Mouse (Mus musculus) brain, embryonic 14.5 days (tissue): ENCODE measurements around the gene Ramp1. TPM values are rescaled to one million over a fixed set of nuclear protein-coding genes. Genes with fewer than 3 reads are reported as not detected.

Source experiments
- DNase-seq: peaks from one replicate; pipeline ENCODE4 v3.0.0-alpha.2; 2011; ENCODE audit warnings: low read depth
- CTCF ChIP-seq: fragments of 200-500 bp; IDR thresholded peaks from 2 replicates; pipeline ENCODE4 v1.5.1; 2012; ENCODE audit warnings: inconsistent platforms, mild to moderate bottlenecking, moderate library complexity, borderline replicate concordance; ENCODE audit not compliant: insufficient read depth, insufficient read length; ENCODE audit errors: extremely low read depth
- POLR2A ChIP-seq: fragments of 200-500 bp; IDR thresholded peaks from 2 replicates; pipeline ENCODE4 v1.6.1; 2012; ENCODE audit warnings: mild to moderate bottlenecking, inconsistent platforms, borderline replicate concordance; ENCODE audit not compliant: poor library complexity, insufficient read depth, insufficient read length, severe bottlenecking; ENCODE audit errors: extremely low read depth
- polyA plus RNA-seq: library from polyadenylated mRNA; depleted of rRNA; stranded (reverse); fragments of >200 nt; gene quantifications from 2 replicates; pipeline ENCODE4 v1.2.3, GENCODE M21; 2012; rRNA removed

The Ramp1 gene
- polyA plus RNA-seq, 1 experiment = 3.8 TPM

DNA sequence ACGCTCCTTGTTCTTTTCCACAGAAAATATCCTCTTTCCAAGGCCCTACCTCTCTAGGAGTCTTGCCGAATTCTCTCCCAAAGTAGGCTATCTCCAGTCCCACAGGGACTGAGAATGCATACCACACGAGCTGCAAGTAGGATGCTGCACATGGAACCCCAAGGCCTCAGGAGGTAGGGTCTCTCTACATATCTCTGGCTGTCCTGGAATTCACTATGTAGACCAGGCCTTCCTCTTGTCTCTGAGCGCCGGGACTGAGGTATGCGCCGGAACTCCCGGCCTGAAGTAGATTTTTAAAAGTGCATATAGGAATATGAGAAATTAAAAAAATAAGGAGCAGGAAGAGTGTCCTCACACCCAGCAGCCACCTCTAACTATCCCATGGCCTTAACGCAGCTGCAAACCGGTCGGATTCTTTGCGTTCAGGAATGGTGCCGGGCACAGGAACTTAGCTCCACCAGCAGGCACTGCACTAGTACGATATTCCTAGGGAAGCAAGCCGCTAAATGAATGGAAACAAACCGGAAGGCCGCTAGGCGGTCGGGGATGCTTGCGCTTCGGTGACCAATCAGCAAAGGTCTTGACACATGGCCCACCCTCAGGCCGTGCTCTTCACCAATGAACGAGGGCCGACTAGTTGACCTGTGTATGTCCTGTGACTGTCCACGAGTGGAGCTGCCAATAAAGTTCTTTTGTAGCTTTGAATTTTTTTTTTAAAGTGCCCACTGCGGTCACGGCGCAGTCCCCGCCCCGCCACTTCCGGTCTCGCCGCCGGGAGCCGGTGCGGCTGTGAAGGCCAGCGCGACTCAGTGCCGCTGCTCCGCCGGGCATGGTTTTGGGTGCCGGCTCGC, 70.2 kb downstream of the Ramp1 start, which contains the start of gene Ube2f:
Gene Ube2f (plus strand): TSS at position 741 of the 851 bp plus-strand sequence.
- peak; percentile 99 for DNase-seq
- TF ChIP-seq POLR2A (peak; percentile 96), CTCF (peak; percentile 63; the same call in 1 of the 2 replicates)

- peak; percentile 17 for DNase-seq
- TF ChIP-seq POLR2A (no peak), CTCF (no peak)
Observed at GRCm38 (mm10) chr1:91250415-91251147, 71.0 kb downstream of the Ramp1 start.

GRCm38 (mm10) chr1:91251148-91251650, 71.6 kb downstream of the Ramp1 start:
- no peak for TF ChIP-seq POLR2A
- TF ChIP-seq CTCF = no peak
- DNase-seq = no peak

GRCm38 (mm10) chr1:91251927-91252326, 72.3 kb downstream of the Ramp1 start:
- peak; percentile 40; the same call in 1 of the 2 replicates for TF ChIP-seq CTCF
- TF ChIP-seq POLR2A = no peak
- DNase-seq = no peak

GRCm38 (mm10) chr1:91257918-91258317, 78.3 kb downstream of the Ramp1 start:
- DNase-seq = no peak

GRCm38 (mm10) chr1:91259794-91260193, 80.2 kb downstream of the Ramp1 start:
- TF ChIP-seq CTCF (no peak), POLR2A (no peak)
- no peak for DNase-seq

More at GRCm38 (mm10) chr1:91257918-91258317, 78.3 kb downstream of the Ramp1 start:
- TF ChIP-seq CTCF = no peak
- no peak for TF ChIP-seq POLR2A

DNA sequence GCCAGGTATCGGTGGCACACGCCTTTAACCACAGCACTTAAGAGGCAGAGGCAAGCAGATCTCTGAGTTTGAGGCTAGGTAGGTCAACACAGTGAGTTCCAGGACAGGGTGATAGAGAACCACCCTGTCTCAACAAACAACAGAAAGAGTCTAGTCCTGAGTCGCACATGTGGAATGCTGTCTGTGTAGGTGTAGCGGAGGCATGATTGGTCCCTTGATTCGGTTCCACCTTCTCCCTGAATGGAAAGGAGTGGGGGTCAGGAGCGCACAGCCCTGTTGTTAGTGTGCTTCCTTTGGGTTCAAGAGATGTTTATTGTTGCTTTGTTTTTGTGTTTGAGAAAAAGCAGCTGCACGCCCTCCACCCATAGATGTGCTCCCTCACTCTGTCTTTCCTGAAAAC, 82.9 kb downstream of the Ramp1 start:
- DNase-seq = no peak
- no peak for TF ChIP-seq POLR2A
- TF ChIP-seq CTCF = no peak

DNA sequence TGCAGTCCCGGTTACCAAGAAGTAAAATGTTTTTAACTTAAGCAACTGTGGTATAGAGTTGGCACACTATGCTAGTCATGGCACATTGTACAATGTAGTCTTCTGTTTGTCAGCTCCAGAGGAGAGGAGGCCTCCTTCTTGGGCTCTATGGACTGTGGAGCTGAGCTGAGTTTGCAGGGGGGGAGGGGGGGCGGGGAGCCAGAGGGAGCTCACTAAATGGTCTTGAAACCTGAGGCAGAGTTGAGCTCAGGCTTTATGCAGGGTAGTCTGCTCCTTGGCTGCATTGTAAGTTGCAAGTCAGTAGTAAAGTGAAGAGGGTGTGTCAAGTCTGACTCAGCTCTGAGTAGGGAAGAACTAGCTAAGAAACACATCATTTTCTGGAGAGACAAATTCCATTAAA, 92.6 kb downstream of the Ramp1 start:
- TF ChIP-seq POLR2A (no peak), CTCF (no peak)
- no peak for DNase-seq

Other genes with a start within 250 kb of the Ramp1 start
- not detected in 2 replicates for gene Prlh, start 226.7 kb upstream of the Ramp1 start, polyA plus RNA-seq
- gene Rab17, start 210.2 kb upstream of the Ramp1 start, polyA plus RNA-seq = 0.25 TPM in 1 of 2 replicates, not detected in the other
- 26.0 and 31.7 TPM in 2 replicates for gene Lrrfip1, start 181.1 kb upstream of the Ramp1 start, polyA plus RNA-seq
- 0.19 and 0.26 TPM in 2 replicates for gene Rbm44, start 34.7 kb upstream of the Ramp1 start, polyA plus RNA-seq
- gene Ube2f, start 70.5 kb downstream of the Ramp1 start, polyA plus RNA-seq = 45.8 and 58.6 TPM in 2 replicates
- gene Scly, start 118.5 kb downstream of the Ramp1 start, polyA plus RNA-seq = 11.9 and 12.7 TPM in 2 replicates
- gene Espnl, start 142.3 kb downstream of the Ramp1 start, polyA plus RNA-seq = 0.08 and 0.10 TPM in 2 replicates
- gene Klhl30, start 171.2 kb downstream of the Ramp1 start, polyA plus RNA-seq = 0.15 and 0.22 TPM in 2 replicates
- gene Erfe, start 186.6 kb downstream of the Ramp1 start, polyA plus RNA-seq = 0.26 and 0.40 TPM in 2 replicates
- gene Ilkap, start 219.0 kb downstream of the Ramp1 start, polyA plus RNA-seq = 118 and 128 TPM in 2 replicates
- 144 and 245 TPM in 2 replicates for gene Hes6, start 234.2 kb downstream of the Ramp1 start, polyA plus RNA-seq